Mouse (Mus musculus) spleen, postnatal 10 days (tissue): ENCODE measurements around the gene Slc30a2.
"Not testable (repeated sequence)": the region's sequence is repeated elsewhere in the genome, so short reads cannot be mapped to it uniquely, and the experiment has no call there.

Experiments
- DNase-seq, 2 experiments: peaks; one replicate each; pipeline ENCODE4 v3.0.0; 2021 to 2022; ENCODE audit warnings: low spot score in 2 of 2

The Slc30a2 gene

DNA sequence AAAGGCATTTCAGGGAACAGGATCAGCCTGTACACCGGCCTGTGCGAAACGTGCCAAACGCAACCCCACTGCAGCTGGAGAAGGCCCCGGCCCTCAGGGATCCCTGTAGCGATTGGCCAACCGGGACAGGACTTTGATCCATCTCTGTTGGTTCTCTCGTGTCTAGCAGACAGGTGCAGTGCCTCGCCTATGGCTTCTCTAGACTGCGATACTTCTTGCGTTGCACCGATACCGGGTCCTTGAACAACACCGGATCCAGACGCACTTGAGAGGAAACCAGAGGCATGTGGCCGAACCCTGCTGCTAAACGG is 14.4 kb downstream of the Slc30a2 start:
- no peak for DNase-seq

DNA sequence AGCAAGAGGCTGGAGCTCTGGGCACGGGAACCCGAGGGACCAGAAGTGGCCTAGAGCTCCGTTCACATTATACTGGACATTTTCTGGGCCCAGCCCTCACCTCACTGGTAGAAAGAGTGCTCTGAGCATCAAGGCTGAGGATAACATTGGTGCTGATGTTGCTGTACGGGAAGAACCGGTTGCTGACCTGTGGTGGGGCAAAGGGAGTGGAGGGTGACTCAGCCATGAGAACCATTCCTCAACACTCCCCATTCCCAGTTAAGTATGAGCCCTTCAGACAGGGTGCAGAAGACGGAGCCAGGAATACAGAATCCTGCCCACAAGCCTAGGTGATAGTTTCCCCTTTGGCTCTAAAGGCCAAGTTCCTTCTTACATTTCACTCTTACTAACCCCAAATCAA is 16.7 kb downstream of the Slc30a2 start:
- no peak for DNase-seq

DNA sequence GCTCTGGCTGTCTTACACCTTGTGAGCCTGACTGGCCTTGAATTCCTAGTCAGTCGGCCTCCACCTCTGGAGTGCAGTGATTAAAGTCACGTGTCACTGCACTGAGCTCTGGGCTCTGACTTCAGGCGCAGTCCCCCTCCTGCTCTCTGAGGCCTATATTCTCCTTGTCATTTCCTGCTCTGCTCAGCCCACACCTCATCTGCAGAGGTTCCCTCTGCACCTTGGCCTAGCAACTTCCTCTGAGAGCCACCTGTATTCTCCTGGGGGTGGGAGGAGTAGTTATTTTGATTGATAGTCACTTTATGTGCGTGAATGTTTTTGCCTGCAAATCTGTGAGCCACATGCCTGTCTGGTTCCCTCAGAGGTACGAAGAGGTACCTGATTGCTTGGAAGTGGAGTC is 18.2 kb downstream of the Slc30a2 start:
- no peak for DNase-seq

DNA sequence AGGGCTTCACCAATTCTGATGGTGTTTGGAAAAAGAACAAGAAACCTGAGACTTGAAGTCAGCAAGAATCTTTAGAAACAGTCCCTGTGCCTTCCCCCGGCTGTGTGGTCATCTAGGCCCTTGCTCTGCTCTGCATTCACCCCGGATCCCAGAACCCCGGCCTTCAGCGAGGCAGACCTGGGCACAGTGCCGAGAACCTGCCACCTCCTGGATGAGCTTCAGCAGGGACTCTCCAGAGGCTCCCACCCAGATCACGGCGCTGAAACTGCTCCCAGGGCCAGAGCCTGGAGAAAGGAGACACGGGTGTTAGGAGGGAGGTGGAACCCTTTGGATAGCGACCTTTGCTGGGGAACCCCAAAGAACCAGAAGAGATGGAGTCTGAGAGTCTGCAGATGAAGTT is 19.1 kb downstream of the Slc30a2 start:
- no peak for DNase-seq

DNA sequence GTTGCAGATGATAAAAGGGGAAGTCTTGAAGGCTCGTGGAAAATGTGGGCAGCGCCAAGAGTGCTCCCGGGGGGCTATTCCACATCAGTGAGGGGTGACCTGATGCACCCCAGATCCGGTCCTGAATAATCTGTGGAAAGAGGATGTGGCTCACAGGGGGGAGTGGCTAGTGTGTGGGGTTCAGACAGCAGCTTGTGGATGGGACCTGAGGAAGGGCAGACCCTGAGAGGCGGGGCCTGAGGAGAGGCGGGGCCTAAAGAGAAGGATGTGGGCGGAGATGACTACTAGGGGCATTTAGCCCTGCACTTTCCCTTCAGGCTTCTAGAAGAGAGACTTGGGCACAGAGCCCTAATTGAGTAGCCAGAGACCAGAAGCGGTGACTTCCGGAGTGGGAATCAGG is 19.6 kb downstream of the Slc30a2 start:
- DNase-seq, result peak in 1 of 2 experiments; percentile 76

DNA sequence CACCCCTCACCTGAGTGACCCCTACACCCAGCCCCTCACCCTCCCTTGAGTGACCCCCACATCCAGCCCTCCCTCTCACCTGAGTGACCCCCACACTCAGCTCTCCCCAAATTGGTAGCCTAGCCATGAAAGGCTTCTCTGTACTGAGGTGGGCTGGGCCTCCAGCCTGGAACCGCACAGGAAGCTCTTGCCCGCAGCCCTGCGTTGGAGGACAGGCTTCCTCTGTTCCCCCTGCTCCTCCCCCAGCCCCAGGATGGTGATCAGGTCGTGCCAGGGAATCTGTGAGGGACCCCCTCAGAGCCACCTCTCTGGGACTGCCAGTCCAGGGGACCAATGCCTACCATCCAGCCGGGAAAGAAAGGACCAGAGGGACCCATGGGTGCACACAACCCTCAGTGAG is 22.3 kb downstream of the Slc30a2 start:
- no peak for DNase-seq

DNA sequence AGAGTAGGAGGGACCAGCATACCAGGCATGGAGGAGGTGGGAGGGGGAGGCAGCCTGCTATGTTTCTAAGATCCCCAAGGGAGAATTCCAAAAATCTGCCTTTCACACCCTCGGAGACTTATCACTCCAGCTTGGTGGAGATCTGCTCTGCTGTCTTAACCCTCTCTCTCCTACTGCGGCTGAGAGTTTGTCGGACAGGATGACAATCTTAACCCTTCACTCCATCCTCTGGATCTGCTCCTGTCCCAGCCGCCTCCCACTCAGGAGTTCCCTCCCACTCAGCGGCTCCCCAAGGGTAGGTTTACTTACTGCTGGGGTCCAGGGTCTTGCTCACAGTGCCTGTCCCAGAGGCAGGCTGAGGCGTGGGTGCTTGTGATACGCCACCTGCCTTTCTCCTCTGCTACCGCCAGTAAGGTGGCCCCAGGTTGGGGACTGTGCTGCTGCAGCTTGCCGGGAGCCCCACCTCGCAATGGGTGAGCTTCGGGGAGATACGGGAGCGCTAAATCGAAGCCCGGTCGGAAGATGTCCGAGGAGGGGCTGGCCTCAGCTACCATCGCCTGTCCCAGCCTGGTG is 27.8 kb downstream of the Slc30a2 start:
- DNase-seq, result no peak

DNA sequence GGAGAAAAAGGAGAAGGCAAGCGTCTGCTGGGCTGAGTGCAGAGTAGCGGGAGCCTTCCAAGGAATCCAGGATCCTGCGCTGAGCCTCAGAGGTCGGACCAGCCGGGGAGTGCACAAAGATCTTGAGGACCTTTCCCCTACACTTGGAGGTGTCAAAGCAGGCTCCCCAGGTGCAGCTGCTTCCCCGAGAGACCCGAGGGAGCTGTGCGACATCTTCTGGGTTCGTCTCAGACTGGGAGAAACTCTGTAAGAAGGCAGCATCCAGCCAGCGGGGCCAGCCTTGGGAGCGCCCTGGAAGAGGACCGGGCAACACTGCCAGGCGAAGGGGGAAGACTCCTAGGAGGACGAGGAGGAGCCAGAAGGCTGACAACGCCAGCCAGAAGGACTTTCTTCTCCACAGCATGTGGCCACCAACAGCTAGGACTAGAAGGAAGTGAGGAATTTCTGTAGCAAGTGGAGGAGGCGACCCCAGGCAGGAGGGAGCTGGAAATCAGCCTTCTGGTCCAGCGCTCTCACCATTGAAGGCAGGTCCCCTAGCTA is 28.4 kb downstream of the Slc30a2 start:
- no peak for DNase-seq

DNA sequence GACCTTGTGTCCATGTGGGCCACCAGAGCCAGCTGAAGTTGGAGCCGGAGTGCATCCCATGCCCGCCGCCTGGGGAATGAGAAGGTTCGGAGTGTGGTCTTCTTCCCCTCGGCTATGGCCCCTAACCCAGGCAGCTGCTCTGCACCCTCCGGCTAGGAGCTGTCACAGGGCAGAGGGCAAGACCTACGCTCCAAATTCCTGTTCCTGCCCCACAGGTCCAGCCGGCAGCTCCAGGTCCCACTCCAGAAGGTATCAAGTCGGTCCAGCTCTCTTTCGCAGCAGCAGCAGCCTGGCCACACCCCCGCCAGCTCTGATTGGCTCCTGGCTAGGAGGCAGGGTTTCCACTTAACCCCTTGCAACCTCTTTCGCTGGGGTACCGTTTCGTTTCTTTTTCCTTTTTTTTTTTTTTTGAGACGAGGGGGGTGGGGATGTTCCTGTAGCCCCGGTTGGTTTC is 29.3 kb downstream of the Slc30a2 start:
- DNase-seq, result peak in 1 of 2 experiments; percentile 76

DNA sequence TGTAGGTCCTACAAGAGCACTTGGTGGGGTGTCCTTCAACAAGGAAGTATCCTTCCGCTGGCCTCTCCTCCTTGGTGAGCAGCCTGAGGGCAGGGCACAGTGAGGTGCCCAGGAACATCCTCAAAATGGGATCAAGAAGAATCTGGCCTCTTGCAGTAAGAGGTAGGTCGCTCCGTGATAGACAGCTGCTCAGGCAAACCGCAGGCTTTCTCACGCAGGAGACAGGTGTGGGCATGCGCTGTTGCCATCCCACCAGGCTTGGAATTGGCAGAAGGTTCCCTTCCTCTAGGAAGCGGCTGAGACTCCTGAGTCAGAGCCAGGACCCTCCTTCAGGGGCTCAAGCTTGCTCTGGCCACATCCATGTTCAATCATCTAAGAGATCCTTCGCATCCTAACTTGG is 30.3 kb downstream of the Slc30a2 start:
- DNase-seq, result no peak

DNA sequence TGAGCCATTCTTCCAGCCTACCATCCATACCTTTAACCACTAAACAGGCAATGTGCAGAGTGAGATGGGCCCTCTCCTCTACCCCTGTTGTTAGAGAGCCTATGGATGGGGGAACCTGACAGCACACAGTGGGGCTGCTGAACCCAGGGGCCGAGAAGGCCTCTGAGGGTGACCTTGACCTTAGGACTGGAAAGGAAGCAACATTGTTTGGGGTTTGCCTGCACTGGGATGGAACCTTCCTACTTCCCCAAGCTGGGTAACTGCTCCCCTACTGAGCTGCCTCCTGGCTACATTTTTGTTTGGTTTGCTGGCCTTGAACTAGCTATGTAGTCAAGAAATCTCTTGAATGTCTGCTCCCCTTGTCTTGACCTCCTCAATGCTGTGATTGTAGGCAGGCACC is 31.3 kb downstream of the Slc30a2 start:
- DNase-seq, result no peak

DNA sequence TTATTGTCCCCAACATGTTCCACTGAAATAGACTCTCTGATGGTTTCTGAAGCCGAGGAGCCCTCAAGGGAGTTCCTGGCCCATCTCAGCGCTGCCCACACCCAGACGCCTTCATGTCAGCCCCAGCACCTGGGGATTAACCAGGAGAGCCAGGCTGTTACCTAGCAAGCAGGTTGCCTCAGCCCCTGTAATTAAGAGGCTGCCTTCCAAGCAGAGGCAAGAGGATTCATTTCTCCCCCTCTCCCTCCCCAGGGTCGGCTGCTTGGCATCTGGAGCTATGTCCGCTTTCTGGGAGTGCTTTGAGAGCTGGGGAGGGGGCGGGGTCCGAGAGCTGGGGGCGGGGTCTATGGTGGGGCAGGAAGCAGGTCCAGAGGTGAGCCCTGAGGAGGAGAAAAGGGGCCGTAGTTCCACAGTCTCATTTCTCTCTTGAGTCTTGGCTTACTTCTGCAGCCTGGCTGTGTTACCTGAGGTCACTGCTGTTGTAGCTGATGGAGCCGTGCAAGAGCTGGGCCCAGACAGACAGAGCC is 35.2 kb downstream of the Slc30a2 start:
- no peak for DNase-seq

DNA sequence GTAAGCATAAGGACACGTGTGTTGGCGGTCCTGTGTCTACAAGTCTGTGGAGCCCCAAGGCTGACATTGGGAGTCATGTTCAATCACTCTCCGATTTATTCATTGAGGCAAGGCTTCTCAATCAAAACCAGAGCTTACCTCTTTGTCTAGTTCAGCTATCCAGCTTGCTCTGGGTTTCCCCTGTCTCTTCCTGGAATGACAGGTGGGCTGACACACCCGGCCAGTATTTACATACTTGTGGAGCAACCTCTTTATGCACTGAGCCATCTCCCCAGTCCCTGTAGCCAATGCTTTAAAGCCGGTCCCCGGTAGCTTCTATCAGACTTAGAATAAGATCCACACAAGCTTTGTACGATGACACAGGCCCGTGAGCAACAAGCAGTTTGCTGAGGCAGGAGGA is 36.5 kb downstream of the Slc30a2 start:
- no peak for DNase-seq

DNA sequence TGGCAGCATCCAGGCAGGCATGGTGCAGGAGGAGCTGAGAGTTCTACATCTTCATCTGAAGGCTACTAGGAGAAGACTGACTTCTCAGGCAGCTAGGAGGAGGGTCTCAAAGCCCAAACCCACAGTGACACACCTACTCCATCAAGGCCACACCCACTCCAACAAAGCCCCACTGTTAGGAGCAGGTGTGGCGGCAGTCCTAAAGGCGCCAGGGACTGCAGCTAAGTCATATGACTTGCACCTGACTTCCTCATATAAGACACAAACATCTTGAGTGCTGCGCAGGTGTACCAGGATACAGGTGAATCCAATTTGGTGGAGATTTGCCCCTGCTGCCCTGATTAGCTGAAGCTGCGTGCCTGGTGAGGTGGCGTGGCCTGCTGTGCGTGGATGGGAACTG is 40.8 kb downstream of the Slc30a2 start, which contains the start of gene Extl1:
Gene Extl1 (minus strand): TSS at position 101 of the 400 bp plus-strand sequence.
- DNase-seq, result not testable (repeated sequence)

DNA sequence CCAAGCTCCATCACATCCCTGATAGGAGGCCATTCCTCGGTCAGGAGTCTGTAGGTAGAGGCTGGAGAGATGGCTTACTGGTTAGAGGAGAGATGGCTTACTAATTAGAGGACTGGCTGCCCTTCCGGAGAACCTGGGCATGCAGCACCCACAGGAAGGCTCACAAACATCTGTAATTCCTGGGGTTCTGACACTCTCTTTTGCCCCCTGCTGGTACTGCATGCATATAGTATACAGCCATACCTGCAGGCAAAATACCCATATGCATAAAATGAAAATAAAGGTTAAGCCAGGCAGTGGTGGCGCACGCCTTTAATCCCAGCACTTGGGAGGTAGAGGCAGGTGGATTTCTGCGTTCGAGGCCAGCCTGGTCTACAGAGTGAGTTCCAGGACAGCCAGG is 44.3 kb downstream of the Slc30a2 start:
- no peak for DNase-seq

DNA sequence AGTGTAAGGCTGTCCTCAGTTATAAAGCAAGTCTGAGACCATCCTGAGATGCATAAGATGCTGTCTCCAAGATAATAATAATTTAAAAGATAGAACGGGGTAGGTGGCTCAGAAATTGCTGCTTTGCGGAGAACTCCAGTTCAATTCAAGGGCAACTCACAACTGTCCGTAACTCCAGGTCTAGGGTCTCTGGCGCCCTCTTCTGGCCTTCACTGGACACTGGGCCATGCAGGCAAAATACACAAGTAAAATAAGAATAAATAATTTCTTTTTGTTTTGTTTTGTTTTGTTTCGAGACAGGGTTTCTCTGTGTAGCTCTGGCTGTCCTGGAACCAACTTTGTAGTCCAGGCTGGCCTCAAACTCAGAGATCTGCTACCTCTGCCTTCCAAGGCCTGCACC is 45.4 kb downstream of the Slc30a2 start:
- DNase-seq, result peak in 1 of 2 experiments; percentile 81

DNA sequence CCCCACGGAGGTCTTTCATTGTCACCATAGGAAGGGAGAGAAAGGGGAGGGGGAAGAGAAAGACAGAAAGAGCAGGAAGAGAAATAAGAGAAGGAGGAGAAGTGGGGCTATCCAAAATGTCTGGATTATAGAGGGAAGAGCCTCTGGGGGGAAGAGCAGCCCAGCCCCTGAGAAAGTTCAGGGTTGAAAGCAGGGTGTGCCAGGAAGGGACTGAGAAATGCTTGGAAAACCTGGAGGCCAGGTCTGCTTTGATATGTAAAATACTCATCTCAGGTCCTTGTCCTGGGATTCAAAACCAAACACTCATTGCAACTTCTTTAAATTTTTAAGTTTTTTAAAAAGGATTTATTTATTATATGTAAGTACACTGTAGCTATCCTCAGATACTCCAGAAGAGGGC is 48.7 kb downstream of the Slc30a2 start:
- DNase-seq, result no peak

DNA sequence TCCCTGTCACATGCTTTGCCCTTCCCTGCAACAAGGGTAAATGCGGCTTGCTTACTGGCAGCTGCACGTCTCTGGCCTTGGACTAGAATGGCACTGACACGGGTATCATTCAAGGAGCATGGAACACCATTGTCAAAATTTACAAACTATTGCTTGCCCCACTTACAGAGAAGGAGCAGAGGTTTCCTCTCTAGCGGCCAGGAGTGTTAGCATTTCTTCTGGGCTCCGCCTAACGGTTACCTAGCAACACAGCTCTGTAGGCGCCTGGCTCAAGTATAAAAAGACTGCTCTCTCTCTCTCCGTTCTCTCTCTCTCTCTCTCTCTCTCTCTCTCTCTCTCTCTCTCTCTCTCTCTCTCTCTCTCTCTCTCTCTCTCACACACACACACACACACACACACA is 49.6 kb downstream of the Slc30a2 start:
- no peak for DNase-seq

DNA sequence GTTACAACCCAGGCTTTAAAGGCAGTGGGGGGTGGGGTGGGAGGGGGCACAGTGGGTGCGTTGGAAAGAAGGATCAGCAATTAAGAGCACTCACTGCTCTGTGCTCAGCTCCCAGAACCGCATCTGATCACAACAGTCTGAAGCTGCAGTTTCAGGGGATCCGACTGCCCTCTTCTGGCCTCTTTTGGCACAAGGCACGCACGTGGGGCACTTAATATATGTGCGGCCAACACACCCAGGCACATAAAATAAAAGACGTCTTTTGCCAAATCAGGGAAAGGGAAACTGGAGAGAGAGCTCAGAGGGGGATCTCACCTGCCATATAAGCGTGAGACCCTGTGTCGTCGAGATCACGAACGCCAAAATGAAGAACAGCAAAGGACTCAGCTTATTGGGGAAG is 50.0 kb downstream of the Slc30a2 start:
- DNase-seq, result no peak

DNA sequence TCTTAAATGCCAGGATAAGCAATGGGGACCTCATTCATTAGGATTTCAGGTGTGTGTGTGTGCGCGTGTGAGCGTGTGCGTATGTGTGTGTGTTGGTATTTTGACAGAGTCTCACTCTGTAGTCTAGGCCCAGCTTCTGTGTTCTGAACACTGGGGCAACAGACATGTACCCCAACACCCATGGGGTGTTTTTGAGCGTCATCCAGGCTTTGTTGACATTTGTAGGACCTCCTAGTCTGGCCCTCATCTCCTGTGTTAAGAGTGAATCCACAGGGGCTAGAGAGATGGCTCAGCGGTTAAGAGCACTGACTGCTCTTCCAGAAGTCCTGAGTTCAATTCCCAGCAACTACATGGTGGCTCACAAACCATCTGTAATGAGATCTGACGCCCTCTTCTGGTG is 52.2 kb downstream of the Slc30a2 start:
- DNase-seq, result no peak

DNA sequence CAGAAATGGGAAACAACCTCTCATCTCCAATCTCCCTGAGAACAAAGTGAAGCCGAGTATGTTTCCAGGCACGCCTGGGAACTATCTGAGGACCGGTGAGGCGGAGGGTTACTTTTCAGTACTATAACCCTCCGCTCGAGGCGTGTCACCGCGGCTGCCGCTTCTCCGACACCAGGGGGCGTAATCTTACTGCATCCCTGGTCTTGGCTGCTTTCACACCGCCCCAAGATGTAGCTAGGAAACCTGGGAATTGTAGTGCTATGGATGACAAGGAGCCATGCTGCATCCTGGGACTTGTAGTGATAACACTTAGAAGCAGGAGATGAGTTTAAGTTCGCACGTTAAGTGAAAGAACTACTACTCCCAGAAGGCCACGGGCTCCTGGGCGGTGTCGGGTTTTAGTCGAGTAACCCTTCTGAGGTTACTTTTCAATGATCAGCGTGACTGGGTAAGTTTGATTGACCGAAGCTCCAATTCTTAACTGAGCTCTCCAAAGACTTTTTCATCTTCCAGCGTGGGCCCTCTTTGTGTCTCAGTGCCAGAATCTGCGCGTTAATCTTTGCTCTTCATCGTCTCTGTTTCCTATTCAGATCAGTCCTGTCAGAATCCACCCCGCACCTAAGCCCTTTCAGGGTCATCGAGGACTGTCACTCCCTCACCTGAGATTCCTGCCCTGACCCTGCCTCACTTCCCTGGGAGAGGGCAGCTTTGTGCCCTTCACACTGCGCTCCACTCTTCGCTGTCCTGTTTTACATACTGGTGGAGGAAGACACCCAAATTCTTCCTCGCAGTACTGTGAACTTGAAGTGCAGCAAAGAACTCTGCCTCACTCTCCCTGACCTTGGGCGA is 53.2 kb downstream of the Slc30a2 start, which contains the start of gene Pafah2:
Gene Pafah2 (plus strand): TSS at position 344 of the 849 bp plus-strand sequence.
- peak; percentile 77 to 88 for DNase-seq

DNA sequence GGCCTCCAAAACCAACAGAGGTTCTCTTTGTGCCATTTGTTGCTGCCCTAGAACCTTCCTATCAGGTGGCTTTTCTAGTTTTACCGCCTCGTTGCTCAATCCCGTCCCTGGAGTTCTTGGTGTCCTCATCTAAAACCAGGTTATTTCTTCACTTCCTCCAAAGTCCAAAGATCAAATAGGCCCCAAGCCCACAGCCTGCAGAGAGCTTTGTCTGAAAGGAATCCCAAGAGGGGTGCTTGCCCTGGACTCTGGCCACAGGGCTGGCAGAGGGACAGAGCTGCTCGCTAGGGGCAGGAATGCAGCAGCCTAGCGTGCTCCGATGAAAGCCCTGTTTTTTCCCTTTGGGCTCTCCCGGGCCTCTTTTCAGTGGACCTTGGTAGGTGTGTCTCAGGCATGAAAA is 54.1 kb downstream of the Slc30a2 start:
- no peak for DNase-seq

DNA sequence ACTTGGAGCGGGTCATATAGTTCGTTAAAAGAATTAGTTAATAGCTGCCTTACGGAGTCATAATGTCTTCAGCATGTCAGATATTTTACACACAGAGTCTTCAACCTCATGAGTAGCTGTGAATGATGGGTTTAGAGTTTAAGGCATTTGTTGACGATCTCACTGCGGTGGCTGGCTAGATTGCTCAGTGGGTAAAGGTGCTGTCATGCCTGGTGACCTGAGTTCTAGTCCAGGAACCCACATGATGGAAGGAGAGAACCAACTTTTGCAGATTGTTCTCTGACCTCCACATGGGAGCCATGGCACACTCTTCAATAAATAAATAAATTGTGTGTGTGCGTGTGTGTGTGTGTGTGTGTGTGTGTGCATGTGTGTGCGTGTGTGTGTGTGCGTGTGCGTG is 54.8 kb downstream of the Slc30a2 start:
- no peak for DNase-seq
